Mouse (Mus musculus): ENCODE data around the gene Ppp6r3.

The Ppp6r3 gene

GRCm38 (mm10) chr19:3434641-3435040 is 140.9 kb downstream of the Ppp6r3 start:
- in situ Hi-C loops (cut with MboI, MseI), result no loop called here

- in situ Hi-C loops (cut with MboI, MseI), result no loop called here
These were observed 141.4 kb downstream of the Ppp6r3 start for GRCm38 (mm10) chr19:3434124-3434523.

GRCm38 (mm10) chr19:3431969-3432368 is 143.6 kb downstream of the Ppp6r3 start:
- in situ Hi-C loops (cut with MboI, MseI), result no loop called here

GRCm38 (mm10) chr19:3431066-3431465 is 144.5 kb downstream of the Ppp6r3 start:
- in situ Hi-C loops (cut with MboI, MseI), result no loop called here

- in situ Hi-C loops (cut with MboI, MseI), result no loop called here
These were observed 146.3 kb downstream of the Ppp6r3 start for GRCm38 (mm10) chr19:3429156-3429816.

- in situ Hi-C loops (cut with MboI, MseI), result no loop called here
These were observed 147.3 kb downstream of the Ppp6r3 start for GRCm38 (mm10) chr19:3428057-3428830.

- in situ Hi-C loops (cut with MboI, MseI), result no loop called here
These were observed 151.3 kb downstream of the Ppp6r3 start for GRCm38 (mm10) chr19:3424214-3424613.

GRCm38 (mm10) chr19:3422981-3423380 is 152.6 kb downstream of the Ppp6r3 start:
- in situ Hi-C loops (cut with MboI, MseI), result no loop called here

GRCm38 (mm10) chr19:3422488-3422887 is 153.1 kb downstream of the Ppp6r3 start:
- in situ Hi-C loops (cut with MboI, MseI), result no loop called here

- in situ Hi-C loops (cut with MboI, MseI), result no loop called here
These were observed 156.3 kb downstream of the Ppp6r3 start for GRCm38 (mm10) chr19:3419251-3419650.

- in situ Hi-C loops (cut with MboI, MseI), result no loop called here
These were observed 161.2 kb downstream of the Ppp6r3 start, which contains the start of gene Gal for GRCm38 (mm10) chr19:3414268-3414733. Gene Gal (minus strand): TSS chr19:3414544.

GRCm38 (mm10) chr19:3405531-3406281 is 169.8 kb downstream of the Ppp6r3 start:
- in situ Hi-C loops (cut with MboI, MseI), result no loop called here
